Mouse (Mus musculus) adrenal gland, adult 18-20 months (tissue): ENCODE data around the gene Rufy1. TPM values are rescaled to one million over a fixed set of nuclear protein-coding genes. Genes with fewer than 3 reads are reported as not detected.
A peak's percentile ranks its signal among the peaks of the same experiment; 100 is the strongest.
"Not testable (repeated sequence)": the region's sequence is repeated elsewhere in the genome, so short reads cannot be mapped to it uniquely, and the experiment has no call there.

ENCODE experiments used
- DNase-seq, 2 experiments: peaks; one replicate each; pipeline ENCODE4 v3.0.0; 2021 to 2022; ENCODE audit warnings: low spot score in 2 of 2
- total RNA-seq, 2 experiments: library from RNA; stranded (reverse); gene quantifications; 1 replicate in 1 of 2; 2 replicates in 1 of 2; pipeline ENCODE4 v1.2.3; 2021

The Rufy1 gene
- total RNA-seq, 2 experiments from 2014 or later = 34.5 to 39.4 TPM

GRCm38 (mm10) chr11:50387167-50387679 lies 43.7 kb downstream of the Rufy1 start:
- no peak for DNase-seq

- DNase-seq = no peak
These were observed 49.6 kb downstream of the Rufy1 start for GRCm38 (mm10) chr11:50381311-50381710.

GRCm38 (mm10) chr11:50379023-50379752 lies 51.7 kb downstream of the Rufy1 start:
- DNase-seq = no peak

- peak; percentile 91 to 92 for DNase-seq
These were observed 52.8 kb downstream of the Rufy1 start for GRCm38 (mm10) chr11:50377892-50378684.

- DNase-seq = peak; percentile 98
These were observed 53.7 kb downstream of the Rufy1 start, which contains the start of gene Hnrnph1 for GRCm38 (mm10) chr11:50376911-50377891. Gene Hnrnph1 (plus strand): TSS chr11:50376990.

GRCm38 (mm10) chr11:50376156-50376790 lies 54.7 kb downstream of the Rufy1 start:
- no peak for DNase-seq

- peak in 1 of 2 experiments; percentile 11 for DNase-seq
These were observed 55.5 kb downstream of the Rufy1 start for GRCm38 (mm10) chr11:50375421-50375820.

GRCm38 (mm10) chr11:50374286-50375015 lies 56.5 kb downstream of the Rufy1 start:
- DNase-seq = peak in 1 of 2 experiments; percentile 15

GRCm38 (mm10) chr11:50373621-50374020 lies 57.3 kb downstream of the Rufy1 start:
- peak in 1 of 2 experiments; percentile 15 for DNase-seq

- no peak for DNase-seq
These were observed 57.8 kb downstream of the Rufy1 start for GRCm38 (mm10) chr11:50373086-50373485.

GRCm38 (mm10) chr11:50371911-50372310 lies 59.0 kb downstream of the Rufy1 start:
- peak in 1 of 2 experiments; percentile 4 for DNase-seq

- DNase-seq = peak; percentile 61
These were observed 59.5 kb downstream of the Rufy1 start for GRCm38 (mm10) chr11:50371399-50371841.

GRCm38 (mm10) chr11:50370969-50371368 lies 60.0 kb downstream of the Rufy1 start:
- peak in 1 of 2 experiments; percentile 20 for DNase-seq

- no peak for DNase-seq
These were observed 61.5 kb downstream of the Rufy1 start for GRCm38 (mm10) chr11:50369360-50369911.

GRCm38 (mm10) chr11:50367531-50367930 lies 63.4 kb downstream of the Rufy1 start:
- peak in 1 of 2 experiments; percentile 17 for DNase-seq

GRCm38 (mm10) chr11:50365322-50365721 lies 65.6 kb downstream of the Rufy1 start:
- DNase-seq = no peak

GRCm38 (mm10) chr11:50364548-50364947 lies 66.4 kb downstream of the Rufy1 start:
- DNase-seq = peak; percentile 63 to 79

GRCm38 (mm10) chr11:50361282-50361681 lies 69.6 kb downstream of the Rufy1 start:
- DNase-seq = not testable (repeated sequence)
